Mouse (Mus musculus) midbrain, embryonic 15.5 days (tissue): ENCODE results near the gene Upk1a. TPM values are rescaled to one million over a fixed set of nuclear protein-coding genes. Genes with fewer than 3 reads are reported as not detected.

Experiments used
- ATAC-seq: fragments of 200-750 bp; cut with Nextera tagmentation; replicated peaks from 2 replicates; pipeline ENCODE4 v1.8.0; 2017; ENCODE audit warnings: moderate TSS enrichment
- H3K27ac ChIP-seq: fragments of 300-500 bp; sonication (generic); 2 replicates; pipeline ENCODE4 v1.5.1; 2015; ENCODE audit warnings: mild to moderate bottlenecking, inconsistent platforms
- H3K27me3 ChIP-seq: fragments of 300-500 bp; sonication (generic); replicated peaks from 2 replicates; pipeline ENCODE4 v1.6.1; 2015; ENCODE audit warnings: inconsistent platforms
- H3K36me3 ChIP-seq: fragments of 300-500 bp; sonication (generic); replicated peaks from 2 replicates; pipeline ENCODE4 v1.6.1; 2015; ENCODE audit warnings: inconsistent platforms
- H3K4me1 ChIP-seq: fragments of 300-500 bp; sonication (generic); 2 replicates; pipeline ENCODE4 v1.6.1; 2015; ENCODE audit warnings: inconsistent platforms
- H3K4me2 ChIP-seq: fragments of 300-500 bp; sonication (generic); 2 replicates; pipeline ENCODE4 v1.6.1; 2015; ENCODE audit warnings: inconsistent platforms, mild to moderate bottlenecking, moderate library complexity
- H3K4me3 ChIP-seq: fragments of 300-500 bp; sonication (generic); 2 replicates; pipeline ENCODE4 v1.5.1; 2015; ENCODE audit warnings: mild to moderate bottlenecking, inconsistent platforms
- H3K9ac ChIP-seq: fragments of 300-500 bp; sonication (generic); 2 replicates; pipeline ENCODE4 v1.6.1; 2015; ENCODE audit warnings: mild to moderate bottlenecking, inconsistent platforms
- H3K9me3 ChIP-seq: fragments of 300-500 bp; sonication (generic); 2 replicates; pipeline ENCODE4 v1.6.1; 2016; ENCODE audit warnings: inconsistent platforms
- WGBS: fragments of 180-500 bp; shearing (Covaris S2); methylation state at CpG from one replicate; pipeline ENCODE4 v1.1.7; 2015; ENCODE audit warnings: mixed read lengths; 5-methylcytosine and 5-hydroxymethylcytosine counted together
- polyA plus RNA-seq: library from polyadenylated mRNA; unstranded; fragments of >200 nt; fragmentation: Nextera tagmentation; extraction: Ambion mirVana; gene quantifications from 2 replicates; pipeline ENCODE4 v1.2.1, GENCODE M21; 2015

The Upk1a gene
- polyA plus RNA-seq, 1 experiment from 2014 or later = 0.58 TPM

GRCm38 (mm10) chr7:30598786-30599185, 13.9 kb downstream of the Upk1a start, which contains the start of gene Zbtb32:
TSS of gene Zbtb32 (minus strand) at chr7:30598909.
- Histone ChIP-seq H3K9ac (no peak within 1 kb of the TSS), H3K4me2 (peak within 1 kb of the TSS; percentile 45), H3K27ac (peak within 1 kb of the TSS; percentile 13; the same call in 1 of the 2 replicates), H3K9me3 (no peaks in the 10 kb centered on the region), H3K4me3 (peak within 1 kb of the TSS; percentile 16), H3K36me3 (no peaks in the 10 kb centered on the region), H3K27me3 (no peaks in the 10 kb centered on the region), H3K4me1 (peaks cover 13% of the 10 kb centered on the region)
- 95% methylated on average over 12 of the region's 12 CpGs for WGBS
- ATAC-seq = no peak

- Histone ChIP-seq H3K36me3 (no peaks in the 10 kb centered on the region), H3K4me1 (peaks cover 13% of the 10 kb centered on the region), H3K4me2 (no peak overlapping the region), H3K27me3 (no peaks in the 10 kb centered on the region), H3K27ac (no peak overlapping the region), H3K9me3 (no peaks in the 10 kb centered on the region), H3K9ac (no peak overlapping the region), H3K4me3 (no peak overlapping the region)
- no peak for ATAC-seq
- 76% methylated on average over 5 of the region's 5 CpGs for WGBS
Observed at GRCm38 (mm10) chr7:30596811-30597210, 15.8 kb downstream of the Upk1a start.

- no peak overlapping the region for H3K27ac ChIP-seq
- no peaks in the 10 kb centered on the region for H3K36me3 ChIP-seq
- no peaks in the 10 kb centered on the region for H3K27me3 ChIP-seq
- H3K9me3 ChIP-seq = no peaks in the 10 kb centered on the region
- H3K4me3 ChIP-seq = no peak overlapping the region
- no peak overlapping the region for H3K9ac ChIP-seq
- 81% methylated on average over 5 of the region's 5 CpGs for WGBS
- H3K4me2 ChIP-seq = no peak overlapping the region
- peaks cover 13% of the 10 kb centered on the region for H3K4me1 ChIP-seq
- ATAC-seq = no peak
Observed at GRCm38 (mm10) chr7:30596093-30596492, 16.6 kb downstream of the Upk1a start.

GRCm38 (mm10) chr7:30594510-30595024, 18.1 kb downstream of the Upk1a start:
- no peak overlapping the region for H3K9ac ChIP-seq
- H3K27ac ChIP-seq = no peak overlapping the region
- peaks cover 5% of the 10 kb centered on the region for H3K4me1 ChIP-seq
- H3K4me2 ChIP-seq = no peak overlapping the region
- ATAC-seq = no peak
- 64% methylated on average over 4 of the region's 4 CpGs for WGBS
- no peaks in the 10 kb centered on the region for H3K27me3 ChIP-seq
- H3K36me3 ChIP-seq = no peaks in the 10 kb centered on the region
- H3K4me3 ChIP-seq = no peak overlapping the region
- H3K9me3 ChIP-seq = no peaks in the 10 kb centered on the region

- no peak overlapping the region for H3K9ac ChIP-seq
- WGBS = 64% methylated on average over 10 of the region's 10 CpGs
- no peak overlapping the region for H3K27ac ChIP-seq
Observed at GRCm38 (mm10) chr7:30593579-30594509, 18.8 kb downstream of the Upk1a start.

GRCm38 (mm10) chr7:30592772-30593423, 19.7 kb downstream of the Upk1a start:
- no peak overlapping the region for H3K4me3 ChIP-seq
- 58% methylated on average over 5 of the region's 5 CpGs for WGBS
- no peaks in the 10 kb centered on the region for H3K36me3 ChIP-seq
- H3K27me3 ChIP-seq = no peaks in the 10 kb centered on the region
- peaks cover 6% of the 10 kb centered on the region for H3K4me1 ChIP-seq
- ATAC-seq = no peak
- H3K27ac ChIP-seq = no peak overlapping the region
- no peaks in the 10 kb centered on the region for H3K9me3 ChIP-seq
- no peak overlapping the region for H3K9ac ChIP-seq
- H3K4me2 ChIP-seq = no peak overlapping the region

More at GRCm38 (mm10) chr7:30593579-30594509, 18.8 kb downstream of the Upk1a start:
- no peaks in the 10 kb centered on the region for H3K9me3 ChIP-seq
- H3K4me2 ChIP-seq = no peak overlapping the region
- no peak overlapping the region for H3K4me3 ChIP-seq
- ATAC-seq = no peak
- peaks cover 6% of the 10 kb centered on the region for H3K4me1 ChIP-seq
- no peaks in the 10 kb centered on the region for H3K36me3 ChIP-seq
- H3K27me3 ChIP-seq = no peaks in the 10 kb centered on the region

- Histone ChIP-seq H3K9me3 (no peaks in the 10 kb centered on the region), H3K4me3 (no peak overlapping the region), H3K9ac (no peak overlapping the region), H3K27ac (no peak overlapping the region), H3K4me1 (peaks cover 18% of the 10 kb centered on the region), H3K27me3 (no peaks in the 10 kb centered on the region), H3K36me3 (no peaks in the 10 kb centered on the region), H3K4me2 (no peak overlapping the region)
- no peak for ATAC-seq
- 32% methylated on average over 4 of the region's 4 CpGs for WGBS
Observed at GRCm38 (mm10) chr7:30591605-30591951, 21.1 kb downstream of the Upk1a start.

GRCm38 (mm10) chr7:30590927-30591604, 21.6 kb downstream of the Upk1a start:
- Histone ChIP-seq H3K4me2 (no peak overlapping the region), H3K36me3 (no peaks in the 10 kb centered on the region), H3K9ac (no peak overlapping the region), H3K27me3 (no peaks in the 10 kb centered on the region), H3K27ac (no peak overlapping the region), H3K4me1 (peaks cover 21% of the 10 kb centered on the region), H3K4me3 (no peak overlapping the region), H3K9me3 (no peaks in the 10 kb centered on the region)
- ATAC-seq = no peak
- 82% methylated on average over 9 of the region's 9 CpGs for WGBS

- peaks cover 11% of the 10 kb centered on the region; the same call in 1 of the 2 replicates for H3K36me3 ChIP-seq
- ATAC-seq = peak; percentile 66
- H3K4me1 ChIP-seq = peaks cover 21% of the 10 kb centered on the region
- H3K27ac ChIP-seq = peak overlapping the region; percentile 90
- H3K27me3 ChIP-seq = no peaks in the 10 kb centered on the region
- H3K9ac ChIP-seq = peak overlapping the region; percentile 83
- peak overlapping the region; percentile 78 for H3K4me2 ChIP-seq
- WGBS = 32% methylated on average over 40 of the region's 40 CpGs
- H3K9me3 ChIP-seq = no peaks in the 10 kb centered on the region
- H3K4me3 ChIP-seq = peak overlapping the region; percentile 57
Observed at GRCm38 (mm10) chr7:30589435-30590301, 23.0 kb downstream of the Upk1a start.

- H3K27me3 ChIP-seq = no peaks in the 10 kb centered on the region
- peaks cover 21% of the 10 kb centered on the region for H3K4me1 ChIP-seq
- H3K4me2 ChIP-seq = peak within 1 kb of the TSS; percentile 86
- peak within 1 kb of the TSS; percentile 83 for H3K9ac ChIP-seq
- peak within 1 kb of the TSS; percentile 57 for H3K4me3 ChIP-seq
- H3K9me3 ChIP-seq = no peaks in the 10 kb centered on the region
- H3K27ac ChIP-seq = peak within 1 kb of the TSS; percentile 90
- under 1% methylated on average over 52 of the region's 68 CpGs for WGBS
- peaks cover 18% of the 10 kb centered on the region; the same call in 1 of the 2 replicates for H3K36me3 ChIP-seq
- peak; percentile 96 for ATAC-seq
Observed at GRCm38 (mm10) chr7:30588676-30589434, 23.8 kb downstream of the Upk1a start, which contains the start of gene Kmt2b. TSS of gene Kmt2b (minus strand) at chr7:30588726.
